Mouse (Mus musculus): Measurements from ENCODE around the gene Alkbh6. TPM values are rescaled to one million over a fixed set of nuclear protein-coding genes. Genes with fewer than 3 reads are reported as not detected.
A peak's percentile ranks its signal among the peaks of the same experiment; 100 is the strongest.

Gene Alkbh6
- 10 to 100 TPM; 46.8 to 49.0 TPM for total RNA-seq (2021)
- long read RNA-seq, experiment 1, transcript Alkbh6-201 (7 exons, 982 nt), result major isoform, 57 of 90 reads
- long read RNA-seq, experiment 1, transcript Alkbh6-202 (6 exons, 1,112 nt), result minor isoform, 19 of 90 reads
- long read RNA-seq, experiment 1, partial matches to known transcripts, result 7 of 90 reads
- long read RNA-seq, experiment 1, other reads (novel, unspliced or antisense), result 7 of 90 reads
- long read RNA-seq, experiment 2, transcript Alkbh6-201 (7 exons, 982 nt), result major isoform, 28 of 51 reads
- long read RNA-seq, experiment 2, transcript Alkbh6-202 (6 exons, 1,112 nt), result minor isoform, 11 of 51 reads
- long read RNA-seq, experiment 2, partial matches to known transcripts, result 1 of 51 reads
- long read RNA-seq, experiment 2, other reads (novel, unspliced or antisense), result 9 of 51 reads

DNA sequence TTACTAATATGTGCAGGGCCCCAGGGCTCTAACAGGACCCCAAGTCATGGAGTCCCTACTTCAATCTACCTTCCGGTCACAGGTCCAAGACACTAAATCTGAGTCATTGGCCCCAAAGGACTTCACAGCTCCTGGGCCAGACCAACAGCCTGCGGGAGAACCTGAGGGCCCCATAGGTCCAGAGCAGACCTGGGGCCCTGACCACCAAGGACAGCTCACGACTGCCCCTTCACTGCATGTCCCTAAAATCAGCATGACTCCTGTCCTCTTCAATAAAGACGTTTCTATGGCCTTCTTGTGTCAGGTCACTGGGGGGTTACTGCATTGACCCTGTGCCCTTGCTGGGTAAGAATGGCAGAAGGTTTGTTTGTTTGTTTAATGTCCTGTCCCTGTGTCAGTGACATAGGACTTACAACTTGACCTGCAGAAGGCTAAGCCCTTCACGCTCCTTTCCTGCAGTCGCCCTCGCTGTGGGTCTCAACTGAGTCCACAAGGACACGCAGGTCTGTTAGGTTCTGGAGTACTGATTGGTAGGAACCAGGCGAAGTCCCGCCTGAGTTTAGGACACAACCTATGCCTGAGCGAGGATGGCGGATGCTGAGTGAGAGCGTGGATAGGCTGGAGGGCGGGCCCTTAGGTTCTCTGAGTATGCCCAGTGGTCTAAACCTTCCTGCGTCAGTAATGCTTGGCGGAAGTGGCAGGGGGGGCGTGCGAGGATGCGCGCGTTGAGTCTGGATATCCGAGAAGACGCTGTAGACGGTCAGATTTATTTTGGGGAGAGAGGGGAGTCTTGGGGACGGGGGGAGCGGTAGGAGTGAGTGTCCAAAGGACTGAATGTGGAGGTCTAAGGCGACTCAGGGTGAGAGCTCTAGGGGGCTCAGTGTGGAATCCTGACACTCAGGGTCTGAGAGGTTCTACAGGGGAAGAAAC is at the start of gene Alkbh6:
Gene Alkbh6, plus strand, starts transcription at position 642 of the 930 bp plus-strand sequence.
- DNase-seq, result peak; percentile 94

DNA sequence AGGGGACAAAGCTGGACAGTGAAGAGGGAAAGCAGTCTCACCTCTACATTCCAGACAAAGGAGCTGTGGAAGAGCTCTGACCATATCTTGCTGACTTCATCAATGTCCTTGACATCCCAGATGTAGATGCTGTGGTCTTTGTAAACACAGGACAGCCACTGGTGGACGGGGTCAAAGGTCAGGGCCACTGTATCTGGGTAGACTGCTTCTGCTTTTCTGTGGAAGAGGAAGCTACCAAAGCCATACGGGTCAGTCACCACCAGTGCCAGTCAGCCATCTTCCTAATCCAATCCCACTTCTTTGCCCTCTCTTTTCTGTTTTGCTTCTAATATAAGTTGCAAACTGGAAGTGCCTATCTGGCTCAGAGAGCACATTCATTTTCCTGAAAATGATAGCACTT is 43.5 kb upstream of the Alkbh6 start:
- no peak for DNase-seq

GRCm38 (mm10) chr7:30265531-30265930 is 43.0 kb upstream of the Alkbh6 start:
- DNase-seq, result no peak

DNA sequence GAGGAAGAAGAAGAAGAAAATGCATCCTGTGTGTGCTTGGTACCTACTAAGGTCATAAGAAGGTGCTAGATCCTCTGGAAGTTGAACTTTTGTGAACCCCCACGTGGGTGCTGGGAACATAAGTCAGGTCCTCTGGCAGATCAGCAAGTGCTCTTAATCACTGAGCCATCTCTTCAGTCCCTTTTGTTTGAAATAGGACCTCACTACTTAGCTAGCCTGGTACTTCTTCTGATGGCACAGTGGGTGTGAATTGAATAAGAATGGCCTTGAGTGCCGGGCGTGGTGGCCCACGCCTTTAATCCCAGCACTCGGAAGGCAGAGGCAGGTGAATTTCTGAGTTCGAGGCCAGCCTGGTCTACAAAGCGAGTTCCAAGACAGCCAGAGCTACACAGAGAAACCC is 42.6 kb upstream of the Alkbh6 start:
- no peak for DNase-seq

- DNase-seq, result no peak
These were observed 41.7 kb upstream of the Alkbh6 start for GRCm38 (mm10) chr7:30266780-30267179.

GRCm38 (mm10) chr7:30269641-30270040 is 38.9 kb upstream of the Alkbh6 start:
- DNase-seq, result no peak

GRCm38 (mm10) chr7:30274383-30274782 is 34.1 kb upstream of the Alkbh6 start:
- no peak for DNase-seq

DNA sequence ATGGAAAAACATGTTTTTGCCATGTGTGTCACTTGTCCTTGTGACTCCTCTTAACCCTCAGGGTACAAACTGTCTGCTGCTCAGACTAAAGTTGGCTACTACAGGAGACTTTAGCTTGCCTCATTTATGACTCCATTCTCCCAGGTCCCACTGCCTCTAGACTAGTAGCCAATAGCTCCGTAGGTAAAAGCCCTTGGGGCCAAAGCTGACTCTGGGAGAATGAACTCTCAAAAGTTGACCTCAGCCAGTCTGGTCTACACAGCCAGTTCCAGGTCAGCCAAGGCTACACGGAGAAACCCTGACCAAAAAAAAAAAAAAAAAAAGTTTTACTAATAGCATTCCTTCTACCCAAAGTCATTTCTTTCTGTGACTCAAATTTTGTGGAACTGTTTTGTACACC is 29.6 kb upstream of the Alkbh6 start:
- DNase-seq, result peak; percentile 56

DNA sequence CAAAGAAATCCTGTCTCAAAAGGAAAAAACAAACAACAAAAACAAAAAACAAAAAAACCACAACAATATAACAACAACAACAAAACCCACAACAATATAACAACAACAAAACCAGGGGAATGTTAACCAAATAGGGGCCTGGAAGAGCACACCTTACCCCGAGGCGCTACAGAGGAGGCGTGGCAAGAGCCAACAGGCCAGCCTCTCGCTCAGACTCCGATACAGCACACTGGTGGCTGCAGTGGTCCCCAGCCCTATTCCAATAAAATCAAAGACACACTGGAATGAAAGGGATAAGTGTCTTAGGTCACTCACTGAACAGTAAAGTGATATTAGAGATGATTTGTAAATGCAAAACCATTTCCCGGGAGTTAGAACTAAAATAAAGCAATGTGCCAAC is 29.0 kb upstream of the Alkbh6 start:
- DNase-seq, result peak; percentile 34

DNA sequence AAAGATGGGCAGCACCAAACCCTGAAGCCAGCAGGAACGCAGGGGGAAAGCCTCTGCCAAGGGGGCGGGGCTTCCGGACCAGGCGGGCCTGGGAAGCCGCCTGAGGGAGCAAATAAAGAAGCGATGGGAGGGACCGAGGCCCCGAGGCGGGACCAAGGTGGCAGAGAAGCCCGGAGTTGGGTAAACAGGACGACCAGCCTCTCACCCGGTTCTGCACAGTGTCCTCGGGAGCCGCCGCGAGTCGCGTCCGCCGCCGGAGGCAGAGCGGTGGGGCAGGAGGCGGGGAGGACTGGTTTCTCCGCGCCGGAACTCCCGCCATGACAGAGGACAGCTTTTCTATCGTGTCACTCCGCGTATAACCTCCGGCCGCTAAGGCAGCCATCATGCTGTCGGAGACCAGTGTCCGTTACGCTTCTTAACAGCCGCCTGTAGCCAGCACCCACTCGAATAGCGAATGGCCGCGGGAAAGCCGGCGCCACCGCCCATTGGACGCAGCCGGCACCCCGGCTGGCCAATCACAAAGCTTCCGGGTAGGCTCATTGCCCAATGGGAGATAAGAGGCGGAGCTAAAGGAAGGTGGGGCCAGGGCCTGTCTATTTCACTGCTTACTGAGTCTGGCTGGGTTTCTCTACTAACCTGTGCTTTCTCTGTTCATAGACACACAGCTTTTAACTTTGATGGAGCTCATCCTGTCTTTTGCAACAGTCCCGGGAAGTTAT is 28.4 kb upstream of the Alkbh6 start, which contains the start of the genes Thap8 and Wdr62:
Gene Thap8, plus strand, starts transcription at position 144 of the 719 bp plus-strand sequence.
Gene Wdr62, minus strand, starts transcription at position 469 of the 719 bp plus-strand sequence.
- DNase-seq, result peak; percentile 94

DNA sequence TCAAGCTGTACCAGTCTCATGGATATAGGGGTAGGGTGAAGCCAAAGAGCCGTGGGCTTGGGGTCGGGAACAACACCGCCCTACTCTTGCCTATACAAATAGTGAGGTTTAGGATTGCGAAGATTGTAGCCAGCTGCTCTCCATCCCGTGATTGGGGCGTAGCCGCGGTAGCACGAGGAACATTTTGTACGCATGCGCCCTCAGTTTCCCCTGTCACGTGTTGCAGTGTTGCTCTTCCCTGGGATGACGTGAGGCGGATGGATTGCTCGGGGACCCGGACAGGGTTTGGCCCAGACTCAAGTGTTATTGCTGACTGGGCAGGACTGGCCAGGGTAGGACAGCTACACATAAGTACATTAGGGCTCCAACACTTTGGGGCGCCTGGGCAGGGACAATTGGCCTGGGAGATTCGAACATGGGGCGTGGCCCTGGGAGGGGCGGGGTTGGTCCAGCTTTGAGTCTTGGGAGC is 27.8 kb upstream of the Alkbh6 start:
- DNase-seq, result peak; percentile 86

DNA sequence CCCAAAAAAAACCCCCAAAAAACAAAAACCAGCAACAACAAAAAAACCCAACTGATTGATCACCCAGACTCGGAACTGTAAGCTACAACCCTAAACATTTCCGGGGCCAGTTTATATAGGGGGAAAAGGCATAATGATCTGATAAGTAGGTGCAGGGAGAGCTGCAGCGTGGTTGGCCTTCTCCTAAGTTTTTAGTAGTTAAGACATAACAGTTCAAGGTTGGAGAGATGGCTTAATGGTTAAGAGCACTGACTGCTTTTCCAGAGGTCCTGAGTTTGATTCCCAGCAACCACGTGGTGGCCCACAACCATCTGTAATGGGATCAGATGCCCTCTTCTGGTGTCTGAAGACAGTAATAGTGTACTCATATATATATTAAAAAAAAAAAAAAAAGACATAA is 27.0 kb upstream of the Alkbh6 start:
- DNase-seq, result no peak

DNA sequence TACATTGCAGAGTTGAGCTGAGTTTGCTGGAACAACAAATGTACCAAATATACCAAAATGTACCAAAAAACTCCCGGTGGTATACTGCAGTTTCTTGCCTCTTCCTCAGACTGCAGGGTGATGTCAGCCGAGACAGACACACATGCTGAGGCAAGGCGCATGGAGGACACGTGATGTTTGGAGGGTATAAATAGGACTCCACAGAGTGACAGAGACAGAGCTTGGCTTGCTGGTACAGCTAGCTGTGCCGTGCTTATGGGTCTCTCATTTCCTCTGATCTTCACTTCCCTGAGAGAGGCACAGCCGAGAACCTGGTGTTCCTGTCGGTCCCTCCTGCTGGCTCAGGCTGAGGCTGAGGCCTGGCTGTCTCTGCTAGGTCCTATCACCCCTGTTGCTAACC is 25.8 kb upstream of the Alkbh6 start:
- DNase-seq, result no peak

- peak; percentile 56 for DNase-seq
These were observed 21.7 kb upstream of the Alkbh6 start for GRCm38 (mm10) chr7:30286701-30287410.

DNA sequence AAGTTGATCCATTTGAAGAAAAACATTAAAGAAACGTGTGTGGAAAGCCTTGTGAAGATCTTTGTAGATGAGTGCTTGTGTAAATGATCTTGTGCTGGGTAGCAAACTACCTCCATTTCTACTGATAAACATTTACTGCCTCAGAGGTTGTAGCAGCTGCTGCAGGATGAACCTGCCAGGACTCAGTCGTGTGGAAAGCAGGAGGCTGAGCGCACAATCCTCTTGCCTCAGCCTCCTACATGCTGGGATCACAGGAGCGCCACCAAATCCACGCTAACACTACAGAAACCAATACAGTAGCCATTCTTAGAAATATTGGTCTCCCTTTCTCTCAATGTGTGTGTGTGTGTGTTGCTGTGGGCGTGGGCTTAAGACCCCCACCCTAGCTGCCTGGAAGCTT is 20.5 kb upstream of the Alkbh6 start:
- no peak for DNase-seq

- DNase-seq, result no peak
These were observed 19.3 kb upstream of the Alkbh6 start for GRCm38 (mm10) chr7:30289071-30289713.

DNA sequence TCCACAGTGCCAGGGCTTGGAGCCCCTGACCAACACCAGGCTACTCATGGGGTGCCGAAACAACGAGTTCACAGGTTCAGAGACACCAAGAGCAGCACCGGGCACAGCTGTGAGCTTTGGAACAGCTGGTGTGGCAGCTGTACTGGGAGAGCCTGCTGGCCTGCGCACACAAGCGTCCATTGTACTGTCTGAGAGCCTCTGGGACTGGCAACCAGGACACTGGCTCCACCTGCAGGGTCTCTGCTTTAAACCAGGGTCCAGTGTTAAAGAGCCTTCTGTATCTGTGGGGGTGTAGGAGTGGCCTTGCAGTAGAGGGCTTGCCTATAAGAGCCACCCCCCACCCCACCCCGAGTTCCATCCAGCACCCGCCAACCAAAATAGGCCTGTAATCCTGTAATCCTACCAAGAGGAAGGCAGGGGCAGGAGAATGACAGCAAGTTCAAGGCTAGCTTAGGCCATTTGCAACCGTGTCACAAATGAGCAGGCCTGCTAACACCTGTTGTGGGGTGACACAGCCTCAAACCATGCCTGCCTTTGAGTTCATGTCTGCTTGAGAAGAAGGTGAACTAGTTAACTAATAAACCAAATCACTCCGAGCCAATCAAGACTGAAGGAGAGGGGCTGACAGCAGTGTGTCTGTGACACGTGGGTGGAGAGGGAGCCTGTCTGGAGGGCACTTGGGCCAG is 18.7 kb upstream of the Alkbh6 start:
- DNase-seq, result no peak

GRCm38 (mm10) chr7:30291215-30292131 is 17.0 kb upstream of the Alkbh6 start, which contains the start of gene Clip3:
Gene Clip3, plus strand, starts transcription at chr7:30291728.
- DNase-seq, result peak; percentile 71

- no peak for DNase-seq
These were observed 14.7 kb upstream of the Alkbh6 start for GRCm38 (mm10) chr7:30293795-30294194.
